Mouse (Mus musculus) myocyte (in vitro differentiated cells): ENCODE measurements at regions not wholly inside any gene's neighbourhood (a gene's known extent, or its start where the extent isn't known, plus 50 kb on each side); places are given as distances from the start of the nearest gene placed in this dataset.

Experiments used
- H3K27me3 ChIP-seq: one replicate; pipeline ENCODE4 v1.6.1; 2011; ENCODE audit not compliant: control insufficient read depth, insufficient read depth, insufficient read length
- H3K36me3 ChIP-seq: one replicate; pipeline ENCODE4 v1.6.1; 2011; ENCODE audit not compliant: control insufficient read depth, insufficient read depth
- H3K4me2 ChIP-seq: one replicate; pipeline ENCODE4 v1.6.1; 2011; ENCODE audit warnings: low read depth, control low read depth
- H3K4me3 ChIP-seq: one replicate; pipeline ENCODE4 v1.5.1; 2011; ENCODE audit warnings: mild to moderate bottlenecking, control low read depth, moderate library complexity
- H3K79me2 ChIP-seq: one replicate; pipeline ENCODE4 v1.6.1; 2011; ENCODE audit not compliant: control insufficient read depth, insufficient read depth
- H3ac ChIP-seq: one replicate; pipeline ENCODE4 v1.6.1; 2011; ENCODE audit not compliant: control insufficient read depth, insufficient read length
- CEBPB ChIP-seq: IDR thresholded peaks from 2 replicates; pipeline ENCODE4 v1.6.1; 2011; ENCODE audit warnings: mild to moderate bottlenecking, moderate library complexity; ENCODE audit not compliant: poor library complexity, insufficient read depth, severe bottlenecking
- E2F4 ChIP-seq: IDR thresholded peaks from one replicate; pipeline ENCODE4 v1.6.1; 2011; ENCODE audit warnings: mild to moderate bottlenecking, control low read depth, moderate library complexity; ENCODE audit not compliant: insufficient read depth
- MAX ChIP-seq: IDR thresholded peaks from one replicate; pipeline ENCODE4 v1.6.1; 2011; ENCODE audit warnings: low read depth, mild to moderate bottlenecking, control low read depth
- MYOD1 ChIP-seq, 3 experiments: IDR thresholded peaks; one replicate each; pipeline ENCODE4 v1.6.1; 2011; ENCODE audit warnings: control low read depth in 2 of 3, low read depth in 2 of 3, mild to moderate bottlenecking in 2 of 3, moderate library complexity in 1 of 3; ENCODE audit not compliant: insufficient read length in 2 of 3, control insufficient read depth in 1 of 3
- MYOG ChIP-seq, 3 experiments: IDR thresholded peaks; one replicate each; pipeline ENCODE4 v1.6.1; 2011; ENCODE audit warnings: control low read depth in 2 of 3, low read depth in 2 of 3, mild to moderate bottlenecking in 2 of 3; ENCODE audit not compliant: insufficient read length in 2 of 3, control insufficient read depth in 1 of 3, insufficient read depth in 1 of 3
- POLR2A ChIP-seq: IDR thresholded peaks from one replicate; pipeline ENCODE4 v1.6.1; 2011; ENCODE audit warnings: low read depth, mild to moderate bottlenecking, control low read depth, moderate library complexity; ENCODE audit not compliant: insufficient read length
- POLR2AphosphoS2 ChIP-seq: IDR thresholded peaks from one replicate; pipeline ENCODE4 v1.6.1; 2011; ENCODE audit warnings: low read depth, control low read depth; ENCODE audit not compliant: insufficient read length
- REST ChIP-seq: IDR thresholded peaks from one replicate; pipeline ENCODE4 v1.6.1; 2011; ENCODE audit warnings: mild to moderate bottlenecking, control low read depth, moderate library complexity; ENCODE audit not compliant: insufficient read depth, insufficient read length
- SRF ChIP-seq: IDR thresholded peaks from one replicate; pipeline ENCODE4 v1.6.1; 2011; ENCODE audit warnings: low read depth; ENCODE audit not compliant: control insufficient read depth, insufficient read length
- TCF12 ChIP-seq: IDR thresholded peaks from one replicate; pipeline ENCODE4 v1.6.1; 2011; ENCODE audit warnings: mild to moderate bottlenecking, control low read depth; ENCODE audit not compliant: poor library complexity, insufficient read depth, severe bottlenecking
- TCF3 ChIP-seq: IDR thresholded peaks from one replicate; pipeline ENCODE4 v1.6.1; 2011; ENCODE audit warnings: low read depth, control low read depth; ENCODE audit not compliant: insufficient read length
- USF1 ChIP-seq: IDR thresholded peaks from one replicate; pipeline ENCODE4 v1.6.1; 2011; ENCODE audit warnings: low read depth, mild to moderate bottlenecking, control low read depth, moderate library complexity

GRCm38 (mm10) chr16:55492111-55492510, 194.3 kb upstream of the Zpld1 start:
- no peaks in the 10 kb centered on the region for H3K79me2 ChIP-seq
- H3K4me3 ChIP-seq: no peak overlapping the region
- no peak overlapping the region for H3K4me2 ChIP-seq
- H3K27me3 ChIP-seq: no peaks in the 10 kb centered on the region
- no peaks in the 10 kb centered on the region for H3K36me3 ChIP-seq
- no peak for TF ChIP-seq TCF3
- TF ChIP-seq TCF12: no peak
- no peak for TF ChIP-seq MYOD1 (IDR thresholded peaks at IDR 0.05; ENCODE audit: control insufficient read depth in 1 of 3, insufficient read length in 2 of 3, low read depth in 2 of 3)
- no peak overlapping the region for H3ac ChIP-seq

GRCm38 (mm10) chr16:55484391-55484790, 186.6 kb upstream of the Zpld1 start:
- Histone ChIP-seq H3ac (no peak overlapping the region), H3K36me3 (no peaks in the 10 kb centered on the region), H3K79me2 (no peaks in the 10 kb centered on the region), H3K4me3 (no peak overlapping the region), H3K4me2 (no peak overlapping the region), H3K27me3 (no peaks in the 10 kb centered on the region)
- TF ChIP-seq MYOD1 (IDR thresholded peaks at IDR 0.05; ENCODE audit: control insufficient read depth in 1 of 3, insufficient read length in 2 of 3, low read depth in 2 of 3) (no peak), USF1 (no peak), POLR2AphosphoS2 (no peak), REST (no peak), CEBPB (no peak), E2F4 (no peak), SRF (no peak), TCF12 (no peak), POLR2A (no peak), MAX (no peak), TCF3 (no peak), MYOG (IDR thresholded peaks at IDR 0.05; ENCODE audit: control insufficient read depth in 1 of 3, insufficient read depth in 1 of 3, insufficient read length in 2 of 3, low read depth in 2 of 3) (no peak)

- Histone ChIP-seq H3K27me3 (no peaks in the 10 kb centered on the region), H3K4me2 (no peak overlapping the region), H3K36me3 (no peaks in the 10 kb centered on the region), H3ac (no peak overlapping the region), H3K4me3 (no peak overlapping the region), H3K79me2 (no peaks in the 10 kb centered on the region)
- no peak for TF ChIP-seq USF1
- no peak for TF ChIP-seq MAX
- TF ChIP-seq TCF12: no peak
- TF ChIP-seq CEBPB: no peak
- TF ChIP-seq REST: no peak
- no peak for TF ChIP-seq TCF3
- TF ChIP-seq MYOG (IDR thresholded peaks at IDR 0.05; ENCODE audit: control insufficient read depth in 1 of 3, insufficient read depth in 1 of 3, insufficient read length in 2 of 3, low read depth in 2 of 3): no peak
- TF ChIP-seq POLR2AphosphoS2: no peak
- no peak for TF ChIP-seq MYOD1 (IDR thresholded peaks at IDR 0.05; ENCODE audit: control insufficient read depth in 1 of 3, insufficient read length in 2 of 3, low read depth in 2 of 3)
- no peak for TF ChIP-seq POLR2A
- TF ChIP-seq E2F4: no peak
- no peak for TF ChIP-seq SRF
These were observed 183.0 kb upstream of the Zpld1 start for GRCm38 (mm10) chr16:55480745-55481144.

GRCm38 (mm10) chr16:55480304-55480703, 182.5 kb upstream of the Zpld1 start:
- Histone ChIP-seq H3ac (no peak overlapping the region), H3K4me3 (no peak overlapping the region), H3K36me3 (no peaks in the 10 kb centered on the region), H3K27me3 (no peaks in the 10 kb centered on the region), H3K4me2 (no peak overlapping the region), H3K79me2 (no peaks in the 10 kb centered on the region)
- TF ChIP-seq MYOG (IDR thresholded peaks at IDR 0.05; ENCODE audit: control insufficient read depth in 1 of 3, insufficient read depth in 1 of 3, insufficient read length in 2 of 3, low read depth in 2 of 3) (no peak), MYOD1 (IDR thresholded peaks at IDR 0.05; ENCODE audit: control insufficient read depth in 1 of 3, insufficient read length in 2 of 3, low read depth in 2 of 3) (no peak), CEBPB (no peak), REST (no peak)

- no peaks in the 10 kb centered on the region for H3K27me3 ChIP-seq
- TF ChIP-seq MAX (no peak), REST (no peak), TCF3 (no peak), POLR2A (no peak), CEBPB (no peak), SRF (no peak), TCF12 (no peak), E2F4 (no peak)
- H3K36me3 ChIP-seq: no peaks in the 10 kb centered on the region
- H3K79me2 ChIP-seq: no peaks in the 10 kb centered on the region
- no peak overlapping the region for H3K4me2 ChIP-seq
- H3K4me3 ChIP-seq: no peak overlapping the region
- H3ac ChIP-seq: no peak overlapping the region
These were observed 178.9 kb upstream of the Zpld1 start for GRCm38 (mm10) chr16:55476544-55477208.
